Mouse (Mus musculus): Measurements from ENCODE around the gene Slc9a5.

Gene Slc9a5

DNA sequence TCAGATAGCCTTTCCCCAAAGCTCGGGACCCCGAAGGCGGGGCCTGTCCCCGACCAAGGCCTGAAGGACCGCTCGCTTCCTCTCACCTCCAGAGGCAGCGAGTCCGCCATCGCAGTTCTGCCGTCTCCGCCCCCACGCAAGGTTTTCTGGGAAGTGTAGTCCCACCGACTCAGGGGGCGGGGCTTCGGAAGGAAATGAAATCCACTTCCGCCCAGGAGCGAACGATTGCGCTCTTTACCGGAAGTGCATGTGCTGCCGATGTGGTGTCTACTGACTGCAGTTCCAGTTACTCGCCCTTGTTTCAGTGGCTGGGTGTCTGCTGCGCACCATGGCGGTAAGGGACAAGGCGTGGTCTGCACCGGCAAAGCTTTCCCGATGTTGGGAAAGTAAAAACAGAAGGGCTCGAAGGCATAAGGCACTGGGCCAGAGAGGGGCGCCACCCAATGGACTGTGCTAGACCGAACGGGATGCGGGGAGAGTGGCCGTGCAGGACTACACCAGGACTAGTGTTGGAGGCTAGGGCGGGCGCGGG is 22.4 kb upstream of the Slc9a5 start, which contains the start of the genes Lrrc29 and Tmem208:
Gene Lrrc29 (minus strand): TSS at position 138 of the 532 bp plus-strand sequence.
Gene Tmem208 (plus strand): TSS at position 214 of the 532 bp plus-strand sequence.
- peak; percentile 91 for DNase-seq (ENCODE audit: low spot score)

DNA sequence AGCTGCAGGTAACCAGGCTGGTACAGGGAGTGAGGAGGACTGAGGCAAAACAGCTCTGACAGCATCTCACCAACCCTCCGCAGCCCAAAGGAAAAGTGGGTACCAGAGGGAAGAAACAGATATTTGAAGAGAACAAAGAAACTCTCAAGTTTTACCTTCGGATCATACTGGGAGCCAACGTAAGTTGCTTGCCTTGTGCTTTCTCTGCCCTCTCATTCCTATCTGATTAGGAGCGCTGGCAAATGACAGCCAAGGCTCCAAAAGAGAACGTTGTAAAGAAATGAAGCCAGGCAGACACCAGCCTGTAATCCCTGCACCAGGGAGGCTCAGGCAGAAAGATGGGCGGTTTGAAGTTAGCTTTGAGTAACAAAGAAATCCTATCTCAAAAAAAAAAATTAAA is 21.7 kb upstream of the Slc9a5 start:
- no peak for DNase-seq (ENCODE audit: low spot score)

DNA sequence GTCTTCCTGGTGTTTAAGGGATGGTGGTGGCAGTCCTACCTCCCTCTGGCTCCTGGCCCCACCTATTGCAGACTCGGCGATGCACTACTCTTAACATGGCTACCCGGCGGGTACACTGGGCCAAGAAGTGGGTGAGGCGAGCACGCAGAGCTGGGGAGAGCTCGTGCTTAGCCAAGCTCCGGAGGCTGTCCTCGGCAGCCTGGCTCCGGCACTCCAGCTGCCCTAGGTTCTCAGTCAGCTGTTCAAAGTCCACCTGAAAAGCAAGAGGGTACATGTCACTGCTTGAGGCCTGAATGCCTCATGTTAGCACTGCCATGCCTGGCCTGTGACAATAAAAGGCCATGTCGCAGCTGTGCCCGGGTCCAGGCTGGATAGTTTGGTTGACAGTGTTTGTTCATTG is 18.3 kb upstream of the Slc9a5 start:
- DNase-seq (ENCODE audit: low spot score): no peak

DNA sequence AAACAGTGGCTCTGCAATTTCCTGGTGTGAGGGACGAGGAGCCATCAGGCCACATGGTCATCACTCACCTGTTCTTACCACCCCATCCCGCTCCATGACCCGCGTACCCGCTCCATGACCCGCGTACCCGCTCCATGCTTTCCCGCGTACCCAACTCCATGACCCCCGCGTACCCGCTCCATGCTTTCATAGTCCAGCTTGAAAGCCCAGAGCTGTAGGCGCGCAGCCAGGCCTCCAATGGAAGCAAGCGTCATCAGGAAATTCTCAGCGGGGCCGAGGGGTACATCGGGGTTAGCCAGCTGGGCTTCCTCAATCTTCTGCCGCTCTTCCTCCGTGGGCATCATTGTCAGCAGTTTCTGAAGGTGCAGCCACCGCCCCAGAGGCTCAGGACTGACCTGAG is 17.2 kb upstream of the Slc9a5 start:
- no peak for DNase-seq (ENCODE audit: low spot score)

DNA sequence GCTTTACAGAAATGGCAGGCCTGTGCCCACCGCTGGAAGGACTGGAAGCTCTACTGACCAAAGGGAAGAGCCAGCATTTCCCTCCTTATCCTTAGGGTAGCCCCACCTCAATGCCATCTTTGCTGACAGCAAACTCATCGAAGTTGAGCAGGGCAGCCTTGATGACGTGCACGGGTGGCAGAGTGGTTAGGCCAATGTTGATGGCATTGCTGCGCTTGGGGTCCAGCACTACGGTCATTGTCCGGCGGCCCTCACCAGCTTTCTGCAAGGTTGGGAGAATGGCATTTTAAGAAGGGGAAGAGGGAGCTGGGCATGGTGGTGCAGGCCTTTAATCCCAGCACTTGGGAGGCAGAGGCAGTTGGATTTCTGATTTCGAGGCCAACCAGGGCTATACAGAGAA is 16.7 kb upstream of the Slc9a5 start:
- no peak for DNase-seq (ENCODE audit: low spot score)

DNA sequence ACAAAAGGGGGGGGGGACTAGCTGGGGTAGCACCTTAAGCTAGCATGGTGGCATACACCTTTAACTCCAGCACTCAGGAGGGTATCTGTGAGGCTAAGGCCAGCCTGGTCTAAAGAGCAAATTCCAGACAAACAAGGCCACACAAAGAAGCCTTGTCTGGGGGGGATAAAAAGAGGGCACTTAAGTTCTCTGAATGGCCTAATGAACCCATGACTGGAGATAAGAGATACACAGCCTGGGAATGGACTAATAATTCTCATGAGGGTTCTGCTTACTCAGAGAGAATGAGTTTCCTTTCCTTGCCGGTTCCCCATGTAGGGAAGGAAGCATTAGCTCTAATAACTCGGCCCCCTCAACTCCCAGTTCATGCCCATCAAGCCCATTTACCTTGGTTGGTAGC is 16.1 kb upstream of the Slc9a5 start:
- no peak for DNase-seq (ENCODE audit: low spot score)

DNA sequence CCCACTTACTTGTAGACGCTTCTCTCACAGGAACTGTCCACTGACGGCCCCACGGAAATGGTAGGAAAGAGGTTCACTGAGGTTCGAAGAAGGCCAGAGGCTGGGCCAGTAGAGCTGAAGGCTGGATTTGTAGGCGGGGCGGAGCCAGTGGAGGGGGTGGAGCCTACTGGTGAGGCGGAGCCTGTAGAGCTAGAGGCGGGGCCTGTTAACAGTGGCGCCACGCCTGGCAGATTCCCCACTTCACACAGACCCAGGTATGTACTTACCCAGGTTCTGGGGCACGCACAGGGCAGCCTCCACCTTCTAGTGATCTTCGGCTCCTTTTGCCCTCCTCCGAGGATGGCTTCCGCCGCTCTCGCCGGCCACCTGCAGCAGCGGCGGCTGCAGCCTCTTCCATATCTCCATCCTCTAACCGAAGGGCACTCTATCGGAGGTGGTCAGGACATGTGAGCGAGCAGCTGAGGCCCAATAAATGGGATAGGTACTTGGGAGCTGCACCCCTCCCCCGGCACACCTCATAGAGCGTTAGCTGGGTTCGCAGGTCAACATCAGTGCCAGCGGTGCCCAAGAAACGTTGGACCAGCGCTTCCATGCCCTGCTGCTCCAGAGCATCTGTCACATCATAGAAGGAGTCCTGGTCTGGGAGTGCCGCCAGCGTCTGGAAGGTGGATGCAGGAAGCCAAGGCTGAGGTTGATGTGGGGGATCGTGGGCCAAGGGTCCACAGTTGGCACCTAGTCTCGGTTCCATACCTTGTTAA is 12.1 kb upstream of the Slc9a5 start:
- DNase-seq (ENCODE audit: low spot score): no peak

DNA sequence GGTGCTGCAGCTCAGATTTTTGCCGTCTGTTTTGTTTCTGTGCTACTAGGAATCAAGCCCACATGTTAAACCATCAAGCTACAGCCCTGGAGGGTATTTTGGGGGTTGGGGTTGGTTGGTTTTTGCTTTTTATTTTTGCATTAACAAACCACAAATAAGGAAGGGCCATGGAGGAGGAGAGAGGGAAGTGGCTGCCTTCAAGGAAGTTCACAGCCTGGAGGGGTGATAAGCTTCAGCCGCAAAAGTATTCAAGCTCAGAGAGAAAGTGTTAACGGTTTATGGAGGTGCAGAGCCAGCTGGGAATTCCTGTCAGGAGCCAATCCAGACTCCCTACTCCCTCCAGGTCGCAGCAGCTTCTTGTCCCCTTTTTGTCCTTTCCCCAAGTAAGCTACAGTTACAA is 9.7 kb upstream of the Slc9a5 start:
- no peak for DNase-seq (ENCODE audit: low spot score)

DNA sequence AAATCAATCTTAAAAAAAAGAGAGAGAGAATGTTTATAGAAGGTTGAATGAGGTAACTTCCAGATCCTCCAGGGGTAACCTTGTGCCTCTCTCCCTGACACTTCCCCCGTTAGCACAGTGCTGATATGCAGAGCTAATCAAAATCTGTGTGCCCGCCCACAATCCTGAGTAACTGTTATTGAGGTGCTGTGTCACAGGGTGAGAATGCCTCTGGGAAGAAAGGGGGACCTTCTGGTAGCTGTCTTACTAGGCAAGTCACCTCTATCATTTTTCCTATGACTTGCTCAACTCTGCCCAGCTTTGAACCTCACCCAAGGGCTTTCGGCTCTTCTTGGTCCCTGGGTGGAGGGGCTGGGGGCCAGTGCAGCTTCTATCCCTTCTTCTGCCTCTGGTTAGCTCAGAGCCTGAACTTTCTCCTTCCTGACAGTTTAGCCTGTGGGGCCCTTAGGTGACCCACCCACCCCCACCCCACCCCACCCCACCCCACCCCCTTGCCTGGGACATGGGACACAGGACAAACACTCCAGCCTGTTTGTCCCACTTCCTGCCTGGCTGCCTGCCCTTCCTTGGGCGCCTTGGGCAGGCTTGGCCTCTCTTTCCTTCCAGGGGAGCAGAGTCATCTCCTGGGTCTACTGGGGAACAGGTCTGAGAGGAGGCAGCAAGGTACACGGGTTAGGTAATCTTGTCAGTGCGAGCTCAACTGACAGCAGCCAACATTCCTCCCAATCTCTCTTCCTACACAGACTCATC is 8.6 kb upstream of the Slc9a5 start:
- no peak for DNase-seq (ENCODE audit: low spot score)

DNA sequence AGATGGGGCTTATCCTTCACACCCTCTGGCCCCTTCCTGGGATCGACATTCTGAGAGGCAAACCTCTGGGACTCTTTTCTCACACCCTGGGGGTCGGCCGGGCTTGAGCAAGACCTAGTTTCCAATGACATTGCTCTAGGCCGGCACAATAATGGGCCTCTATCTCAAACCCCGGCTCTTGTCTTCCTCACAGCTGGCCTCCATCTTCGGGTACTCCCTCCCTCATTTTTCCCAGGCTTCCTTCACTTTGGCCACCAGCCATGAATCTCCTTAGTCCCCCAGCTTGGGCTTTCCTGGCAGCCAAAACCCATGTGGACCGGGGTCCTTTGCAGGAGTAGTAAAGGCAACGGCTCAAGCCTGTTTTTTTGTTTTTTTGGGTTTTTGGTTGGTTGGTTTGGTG is 7.2 kb upstream of the Slc9a5 start:
- DNase-seq (ENCODE audit: low spot score): no peak

DNA sequence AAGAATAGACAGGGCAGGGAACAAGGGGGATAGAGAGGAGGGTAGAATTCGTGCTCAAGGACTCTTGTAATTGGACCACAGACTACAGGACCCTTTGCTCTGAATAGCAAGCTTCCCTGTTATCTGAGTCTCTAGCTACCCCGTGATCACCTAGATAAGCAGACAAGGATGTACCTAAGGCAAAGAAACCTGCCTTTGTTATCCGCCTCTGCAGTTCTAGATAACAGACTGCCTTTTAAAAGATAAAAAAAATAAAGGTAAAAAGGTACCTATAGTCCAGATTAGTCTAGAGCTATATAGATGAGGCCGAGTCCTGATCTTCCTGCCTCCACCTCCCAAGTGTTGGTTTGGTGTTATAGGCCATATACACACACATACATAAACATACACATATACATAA is 5.9 kb upstream of the Slc9a5 start:
- no peak for DNase-seq (ENCODE audit: low spot score)

DNA sequence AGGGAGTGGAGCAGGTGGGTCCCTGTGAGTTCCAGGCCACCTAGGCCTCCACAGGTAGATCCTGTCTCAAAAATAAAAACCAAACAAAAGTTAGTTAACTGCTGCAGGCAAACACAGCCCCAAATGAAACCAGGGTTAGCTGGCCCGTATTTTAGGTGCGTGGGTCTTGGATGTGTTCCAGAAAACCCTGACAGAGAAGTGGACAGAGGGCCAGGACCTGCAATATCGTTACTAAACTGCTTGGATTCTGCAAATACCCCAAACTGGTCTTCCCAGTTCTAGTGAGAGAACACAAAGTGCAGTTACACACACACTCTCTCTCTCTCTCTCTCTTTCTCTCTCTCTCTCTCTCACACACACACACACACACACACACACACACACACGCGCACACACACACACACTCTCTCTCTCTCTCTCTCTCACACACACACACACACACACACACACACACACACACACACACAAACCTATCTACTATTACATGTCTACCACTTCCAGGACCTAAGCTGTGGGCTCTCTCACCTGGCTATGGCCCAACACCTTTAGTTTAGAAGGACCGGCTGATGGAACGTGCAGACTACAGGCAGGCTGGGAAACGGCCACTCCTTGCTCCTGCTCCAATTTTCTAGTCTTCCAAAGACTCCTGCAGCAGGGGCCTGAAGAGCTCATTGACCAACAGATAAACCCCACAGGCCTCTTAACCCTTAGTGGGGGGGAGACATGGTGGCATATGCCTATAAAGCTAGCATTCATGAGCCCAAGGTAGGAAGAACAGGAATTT is 4.7 kb upstream of the Slc9a5 start:
- DNase-seq (ENCODE audit: low spot score): no peak

DNA sequence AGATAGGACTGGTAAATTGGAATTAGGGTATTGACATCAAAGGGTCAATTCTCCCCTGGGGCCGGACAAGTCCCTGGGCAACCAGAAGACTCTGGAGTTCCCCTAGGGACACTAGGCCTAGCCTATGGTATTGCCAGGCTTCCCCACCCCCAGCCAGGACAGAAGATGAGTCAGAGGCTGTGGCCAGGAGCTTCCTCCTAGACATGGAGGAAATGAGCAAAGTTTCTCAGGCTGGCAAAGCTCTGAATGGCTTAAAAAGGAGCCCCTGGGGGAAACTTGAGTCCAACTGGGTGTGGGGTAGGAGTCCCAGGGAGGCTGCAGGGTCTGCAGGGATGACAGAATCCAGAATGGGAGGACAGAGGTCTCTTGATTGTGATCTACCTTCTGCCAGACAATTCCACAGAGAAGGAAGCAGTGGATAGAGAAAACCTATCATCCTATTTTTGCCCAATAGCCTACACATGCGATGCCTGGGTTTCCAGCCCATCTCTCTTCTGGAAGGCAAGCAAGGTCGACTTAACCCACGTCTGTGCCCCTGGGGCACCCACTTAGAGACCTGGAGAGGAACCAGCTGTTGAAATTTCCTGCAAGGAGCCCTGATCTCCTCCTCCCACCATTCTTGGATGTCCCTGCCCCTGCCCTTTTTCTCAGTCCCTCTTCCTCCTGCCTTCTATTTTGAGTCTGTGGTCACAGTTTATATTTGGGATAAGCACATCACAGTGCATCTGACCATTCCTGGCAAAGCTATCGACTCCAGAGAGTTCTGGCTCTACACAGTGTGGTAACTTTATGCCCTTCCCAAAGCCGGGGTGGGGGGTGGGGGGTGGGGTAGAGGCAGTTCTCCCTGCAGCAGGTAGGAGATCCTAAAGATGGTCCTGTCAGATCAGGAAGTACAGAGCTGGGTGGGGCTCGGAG is 3.3 kb upstream of the Slc9a5 start:
- DNase-seq (ENCODE audit: low spot score): no peak

DNA sequence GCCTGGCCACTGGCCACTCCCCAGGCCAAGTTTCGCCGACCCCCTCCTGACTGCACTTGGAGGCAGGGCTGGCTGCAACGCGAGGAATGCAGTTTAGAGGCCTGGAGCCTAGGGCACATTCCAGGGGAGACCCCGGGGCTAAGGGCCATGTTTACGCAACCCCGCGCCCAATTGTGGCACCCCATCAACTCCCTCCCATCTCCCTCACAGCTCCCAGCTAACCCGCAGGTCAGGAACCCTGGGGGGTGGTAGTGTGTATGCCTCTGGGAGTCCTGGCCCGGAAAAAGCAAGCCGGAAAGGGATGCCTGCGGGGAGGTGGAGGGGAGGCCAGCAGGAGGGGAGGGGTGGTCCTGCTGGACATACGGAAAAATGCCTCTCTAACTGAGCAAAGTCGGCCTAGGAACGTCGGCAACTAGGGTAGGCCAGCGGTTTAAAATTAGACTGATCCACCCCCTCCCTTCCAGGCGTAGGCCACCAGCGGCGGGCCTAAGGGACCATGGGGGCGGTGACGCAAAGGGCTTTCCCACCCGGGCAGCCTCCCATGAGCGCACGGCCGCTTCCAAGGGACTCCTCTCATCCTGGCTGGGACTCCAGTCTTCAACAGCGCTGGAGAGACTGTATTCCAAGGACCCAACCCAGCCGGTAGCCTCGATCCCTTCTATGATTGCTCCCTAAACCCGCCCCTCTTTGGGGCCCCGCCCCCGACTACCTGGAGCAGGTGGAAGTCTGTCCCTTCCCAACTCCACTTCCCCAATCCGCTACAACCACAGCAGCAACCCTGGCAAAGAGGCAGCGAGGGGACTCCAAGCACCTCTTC is 1.8 kb upstream of the Slc9a5 start:
- DNase-seq (ENCODE audit: low spot score): peak; percentile 44

DNA sequence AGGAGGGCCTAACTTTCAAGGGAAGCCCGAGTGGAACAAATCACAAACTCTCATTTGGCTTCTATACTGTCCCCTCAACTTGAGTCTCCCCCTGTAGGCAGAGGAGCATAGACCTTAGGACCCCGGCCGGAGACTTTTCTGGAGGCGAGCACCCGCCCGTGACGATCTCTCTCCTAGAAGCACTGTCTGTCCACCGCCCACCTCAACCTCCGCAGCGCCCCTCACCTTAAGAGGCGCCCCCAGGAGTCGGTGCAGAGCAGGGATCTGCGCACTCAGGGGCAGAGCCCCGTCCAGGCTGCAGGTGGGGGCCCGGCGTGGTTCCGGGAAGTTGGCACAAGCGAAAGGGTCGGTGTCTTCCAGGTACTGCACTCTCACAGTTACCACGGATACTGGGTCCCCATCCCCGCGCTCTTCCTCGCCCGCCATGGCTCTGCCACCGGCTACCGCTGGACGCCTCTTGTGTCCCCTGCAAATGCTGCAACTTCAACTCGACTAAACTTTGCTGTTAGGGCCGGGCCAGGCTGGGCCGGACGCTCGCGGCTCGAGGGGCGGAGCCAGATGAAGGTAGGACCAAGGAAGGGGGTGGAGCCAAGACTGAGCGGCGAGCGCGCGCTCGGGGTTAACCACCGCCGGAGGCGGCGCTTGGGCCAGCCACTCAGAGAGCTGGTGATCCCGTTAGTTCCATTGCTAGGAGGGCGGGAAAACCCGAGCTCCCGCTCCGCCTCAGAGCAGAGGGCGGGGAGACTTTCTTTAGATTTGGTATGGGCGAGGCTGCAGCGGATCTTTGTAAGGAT is 1.0 kb upstream of the Slc9a5 start, which contains the start of gene Fhod1:
Gene Fhod1 (minus strand): TSS at position 526 of the 794 bp plus-strand sequence.
- peak; percentile 77 for DNase-seq (ENCODE audit: low spot score)

DNA sequence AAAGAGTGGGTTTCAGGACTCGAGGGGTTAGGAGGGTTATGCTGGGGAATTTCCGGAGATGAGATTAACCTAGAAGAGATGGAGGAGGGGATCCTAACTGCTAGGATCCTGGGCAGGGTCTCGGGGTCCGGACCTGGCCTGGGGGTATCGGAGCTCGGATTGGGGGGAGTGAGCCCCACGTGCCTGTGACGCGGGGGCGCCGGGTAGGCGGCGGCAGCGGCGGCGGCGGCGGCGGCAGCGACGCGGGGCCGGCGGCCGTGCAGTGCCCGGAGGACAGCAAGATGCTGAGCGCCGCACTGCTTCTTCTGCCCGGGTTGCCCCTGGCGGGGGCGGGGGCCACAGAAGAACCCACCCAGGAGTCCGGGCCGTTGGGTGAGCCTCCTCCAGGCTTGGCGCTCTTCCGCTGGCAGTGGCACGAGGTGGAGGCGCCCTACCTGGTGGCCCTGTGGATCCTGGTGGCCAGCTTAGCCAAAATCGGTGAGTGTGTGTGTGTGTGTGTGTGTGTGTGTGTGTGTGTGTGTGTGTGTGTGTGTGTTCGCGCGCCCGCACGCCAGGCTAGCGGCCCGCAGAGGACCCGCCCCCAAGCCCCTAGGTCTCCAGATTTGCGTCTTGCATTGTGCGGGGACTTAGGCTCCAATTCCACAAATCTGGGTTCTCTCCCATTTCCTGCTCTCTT is 591 bp downstream of the Slc9a5 start:
- no peak for DNase-seq (ENCODE audit: low spot score)

DNA sequence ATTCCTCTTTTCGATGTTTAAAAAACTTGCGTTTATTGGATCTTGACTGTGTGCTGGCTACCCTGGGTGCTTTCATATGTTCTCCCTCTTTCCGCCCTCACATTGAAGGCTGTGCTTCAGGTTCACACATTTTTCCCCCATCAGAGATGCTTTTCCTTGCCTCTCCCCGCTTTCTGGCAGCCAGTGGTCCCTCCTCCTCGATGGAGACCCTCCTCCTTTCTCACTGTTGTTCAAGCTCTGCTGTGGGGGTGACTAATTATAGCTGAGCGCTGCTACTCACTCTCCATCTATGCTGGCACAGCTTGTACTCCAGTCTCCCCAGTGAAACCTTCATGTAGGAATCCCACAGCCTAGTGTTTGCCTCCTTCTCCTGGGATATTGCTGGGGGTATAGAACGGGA is 1.5 kb downstream of the Slc9a5 start:
- no peak for DNase-seq (ENCODE audit: low spot score)

DNA sequence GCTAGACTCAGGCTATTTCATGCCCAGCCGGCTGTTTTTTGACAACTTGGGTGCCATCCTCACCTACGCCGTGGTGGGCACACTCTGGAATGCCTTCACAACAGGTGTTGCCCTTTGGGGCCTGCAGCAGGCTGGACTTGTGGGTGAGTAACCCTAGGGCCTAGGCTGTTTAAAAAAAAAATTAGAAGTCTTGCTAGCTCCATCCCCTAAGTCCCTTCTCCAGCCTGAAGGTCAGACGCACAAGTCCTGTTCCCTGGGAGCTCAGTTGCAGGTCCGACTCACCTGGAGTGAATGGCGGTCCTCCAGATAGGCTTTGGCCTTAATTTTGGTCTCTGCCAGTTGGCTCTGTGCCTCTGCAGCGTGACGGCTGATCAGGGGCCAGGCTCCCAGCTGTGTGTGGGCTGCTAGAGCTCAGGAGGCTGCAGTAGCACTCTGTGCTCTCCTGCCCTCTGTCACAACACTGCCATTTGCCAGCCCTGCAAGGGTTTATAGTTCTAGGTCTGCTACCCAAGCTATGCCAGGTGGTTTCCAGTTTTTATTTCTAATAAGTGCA is 5.0 kb downstream of the Slc9a5 start:
- no peak for DNase-seq (ENCODE audit: low spot score)

DNA sequence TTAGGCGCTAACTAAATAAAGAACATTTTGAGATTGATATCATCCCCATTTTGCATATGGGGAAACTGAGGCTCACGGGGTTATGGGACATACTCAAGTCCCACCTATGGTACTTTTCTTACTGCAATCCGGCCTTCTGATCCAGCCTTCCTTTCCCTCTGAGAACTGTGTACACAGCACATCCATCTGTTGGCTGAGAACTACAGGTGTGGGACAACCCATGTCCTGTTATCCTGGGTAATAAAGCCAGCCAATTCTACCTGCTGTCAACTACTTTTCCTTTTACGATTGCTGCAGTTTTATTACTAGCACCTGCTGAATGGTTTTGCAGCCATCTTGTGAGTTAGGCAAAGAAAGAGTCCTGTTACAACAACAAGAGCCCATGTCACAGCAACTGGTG is 5.9 kb downstream of the Slc9a5 start:
- no peak for DNase-seq (ENCODE audit: low spot score)
